Mouse (Mus musculus): Measurements from ENCODE around the gene Itsn1. TPM values are rescaled to one million over a fixed set of nuclear protein-coding genes. Genes with fewer than 3 reads are reported as not detected.

The Itsn1 gene
- polyA plus RNA-seq, 1 experiment = 12.9 TPM

GRCm38 (mm10) chr16:91862836-91863235 is 133.8 kb downstream of the Itsn1 start:
- Histone ChIP-seq H3K4me1 (replicated peaks; ENCODE audit: control insufficient read depth, insufficient read depth, low read length) (no peaks in the 10 kb centered on the region), H3K4me3 (ENCODE audit: control insufficient read depth, insufficient read depth, low read length) (no peak overlapping the region), H3K36me3 (ENCODE audit: control insufficient read depth, insufficient read depth, low read length) (no peaks in the 10 kb centered on the region), H3K27ac (ENCODE audit: control insufficient read depth, insufficient read depth, low read length) (no peak overlapping the region), H3K27me3 (ENCODE audit: control insufficient read depth, insufficient read depth, low read length) (no peaks in the 10 kb centered on the region)
- WGBS = 46% methylated on average over 7 of the region's 7 CpGs
- no peak for DNase-seq
- TF ChIP-seq POLR2A (IDR thresholded peaks at IDR 0.05; ENCODE audit: control insufficient read depth, extremely low read depth, insufficient read depth, low read length, poor library complexity) (no peak), CTCF (IDR thresholded peaks at IDR 0.05; ENCODE audit: borderline replicate concordance, control insufficient read depth, extremely low read depth, insufficient read depth, low read length, poor library complexity) (no peak)

GRCm38 (mm10) chr16:91864646-91865332 is 135.7 kb downstream of the Itsn1 start:
- no peak overlapping the region for H3K4me3 ChIP-seq (ENCODE audit: control insufficient read depth, insufficient read depth, low read length)
- 49% methylated on average over 10 of the region's 10 CpGs for WGBS
- H3K4me1 ChIP-seq (replicated peaks; ENCODE audit: control insufficient read depth, insufficient read depth, low read length) = peaks cover 8% of the 10 kb centered on the region
- H3K27me3 ChIP-seq (ENCODE audit: control insufficient read depth, insufficient read depth, low read length) = no peaks in the 10 kb centered on the region
- no peaks in the 10 kb centered on the region for H3K36me3 ChIP-seq (ENCODE audit: control insufficient read depth, insufficient read depth, low read length)
- TF ChIP-seq CTCF (IDR thresholded peaks at IDR 0.05; ENCODE audit: borderline replicate concordance, control insufficient read depth, extremely low read depth, insufficient read depth, low read length, poor library complexity) = no peak
- no peak overlapping the region for H3K27ac ChIP-seq (ENCODE audit: control insufficient read depth, insufficient read depth, low read length)
- DNase-seq = no peak

GRCm38 (mm10) chr16:91865570-91866257 is 136.6 kb downstream of the Itsn1 start:
- no peak for DNase-seq
- H3K36me3 ChIP-seq (ENCODE audit: control insufficient read depth, insufficient read depth, low read length) = no peaks in the 10 kb centered on the region
- H3K27ac ChIP-seq (ENCODE audit: control insufficient read depth, insufficient read depth, low read length) = no peak overlapping the region
- WGBS = 83% methylated on average over 7 of the region's 7 CpGs
- H3K4me1 ChIP-seq (replicated peaks; ENCODE audit: control insufficient read depth, insufficient read depth, low read length) = peaks cover 8% of the 10 kb centered on the region
- H3K27me3 ChIP-seq (ENCODE audit: control insufficient read depth, insufficient read depth, low read length) = no peaks in the 10 kb centered on the region
- H3K4me3 ChIP-seq (ENCODE audit: control insufficient read depth, insufficient read depth, low read length) = no peak overlapping the region
- TF ChIP-seq POLR2A (IDR thresholded peaks at IDR 0.05; ENCODE audit: control insufficient read depth, extremely low read depth, insufficient read depth, low read length, poor library complexity) (no peak), CTCF (IDR thresholded peaks at IDR 0.05; ENCODE audit: borderline replicate concordance, control insufficient read depth, extremely low read depth, insufficient read depth, low read length, poor library complexity) (no peak)

- H3K4me1 ChIP-seq (replicated peaks; ENCODE audit: control insufficient read depth, insufficient read depth, low read length) = peaks cover 8% of the 10 kb centered on the region
- TF ChIP-seq POLR2A (IDR thresholded peaks at IDR 0.05; ENCODE audit: control insufficient read depth, extremely low read depth, insufficient read depth, low read length, poor library complexity) = no peak
- TF ChIP-seq CTCF (IDR thresholded peaks at IDR 0.05; ENCODE audit: borderline replicate concordance, control insufficient read depth, extremely low read depth, insufficient read depth, low read length, poor library complexity) = no peak
- H3K36me3 ChIP-seq (ENCODE audit: control insufficient read depth, insufficient read depth, low read length) = no peaks in the 10 kb centered on the region
- no peaks in the 10 kb centered on the region for H3K27me3 ChIP-seq (ENCODE audit: control insufficient read depth, insufficient read depth, low read length)
- H3K4me3 ChIP-seq (ENCODE audit: control insufficient read depth, insufficient read depth, low read length) = no peak overlapping the region
- 86% methylated on average over 5 of the region's 5 CpGs for WGBS
- no peak for DNase-seq
- no peak overlapping the region for H3K27ac ChIP-seq (ENCODE audit: control insufficient read depth, insufficient read depth, low read length)
These were observed 137.2 kb downstream of the Itsn1 start for GRCm38 (mm10) chr16:91866258-91866634.

GRCm38 (mm10) chr16:91867672-91868071 is 138.6 kb downstream of the Itsn1 start:
- 96% methylated on average over 8 of the region's 8 CpGs for WGBS
- Histone ChIP-seq H3K27ac (ENCODE audit: control insufficient read depth, insufficient read depth, low read length) (no peak overlapping the region), H3K36me3 (ENCODE audit: control insufficient read depth, insufficient read depth, low read length) (no peaks in the 10 kb centered on the region), H3K27me3 (ENCODE audit: control insufficient read depth, insufficient read depth, low read length) (no peaks in the 10 kb centered on the region), H3K4me3 (ENCODE audit: control insufficient read depth, insufficient read depth, low read length) (no peak overlapping the region), H3K4me1 (replicated peaks; ENCODE audit: control insufficient read depth, insufficient read depth, low read length) (peaks cover 8% of the 10 kb centered on the region)
- TF ChIP-seq POLR2A (IDR thresholded peaks at IDR 0.05; ENCODE audit: control insufficient read depth, extremely low read depth, insufficient read depth, low read length, poor library complexity) = no peak
- TF ChIP-seq CTCF (IDR thresholded peaks at IDR 0.05; ENCODE audit: borderline replicate concordance, control insufficient read depth, extremely low read depth, insufficient read depth, low read length, poor library complexity) = no peak
- no peak for DNase-seq

GRCm38 (mm10) chr16:91868943-91869911 is 140.1 kb downstream of the Itsn1 start:
- Histone ChIP-seq H3K36me3 (ENCODE audit: control insufficient read depth, insufficient read depth, low read length) (no peaks in the 10 kb centered on the region), H3K27ac (ENCODE audit: control insufficient read depth, insufficient read depth, low read length) (no peak overlapping the region), H3K27me3 (ENCODE audit: control insufficient read depth, insufficient read depth, low read length) (no peaks in the 10 kb centered on the region), H3K4me3 (ENCODE audit: control insufficient read depth, insufficient read depth, low read length) (no peak overlapping the region), H3K4me1 (replicated peaks; ENCODE audit: control insufficient read depth, insufficient read depth, low read length) (peaks cover 8% of the 10 kb centered on the region)
- peak; percentile 14 for DNase-seq
- WGBS = 14% methylated on average over 28 of the region's 28 CpGs
- TF ChIP-seq POLR2A (IDR thresholded peaks at IDR 0.05; ENCODE audit: control insufficient read depth, extremely low read depth, insufficient read depth, low read length, poor library complexity) = no peak
- TF ChIP-seq CTCF (IDR thresholded peaks at IDR 0.05; ENCODE audit: borderline replicate concordance, control insufficient read depth, extremely low read depth, insufficient read depth, low read length, poor library complexity) = no peak
